Mouse (Mus musculus): ENCODE data around the gene Nemp1. TPM values are rescaled to one million over a fixed set of nuclear protein-coding genes. Genes with fewer than 3 reads are reported as not detected.
A peak's percentile ranks its signal among the peaks of the same experiment; 100 is the strongest.
"Not testable (repeated sequence)": the region's sequence is repeated elsewhere in the genome, so short reads cannot be mapped to it uniquely, and the experiment has no call there.

Nemp1 gene
- polyA plus RNA-seq, 1 experiment from 2014 or later, result 3.0 TPM

DNA sequence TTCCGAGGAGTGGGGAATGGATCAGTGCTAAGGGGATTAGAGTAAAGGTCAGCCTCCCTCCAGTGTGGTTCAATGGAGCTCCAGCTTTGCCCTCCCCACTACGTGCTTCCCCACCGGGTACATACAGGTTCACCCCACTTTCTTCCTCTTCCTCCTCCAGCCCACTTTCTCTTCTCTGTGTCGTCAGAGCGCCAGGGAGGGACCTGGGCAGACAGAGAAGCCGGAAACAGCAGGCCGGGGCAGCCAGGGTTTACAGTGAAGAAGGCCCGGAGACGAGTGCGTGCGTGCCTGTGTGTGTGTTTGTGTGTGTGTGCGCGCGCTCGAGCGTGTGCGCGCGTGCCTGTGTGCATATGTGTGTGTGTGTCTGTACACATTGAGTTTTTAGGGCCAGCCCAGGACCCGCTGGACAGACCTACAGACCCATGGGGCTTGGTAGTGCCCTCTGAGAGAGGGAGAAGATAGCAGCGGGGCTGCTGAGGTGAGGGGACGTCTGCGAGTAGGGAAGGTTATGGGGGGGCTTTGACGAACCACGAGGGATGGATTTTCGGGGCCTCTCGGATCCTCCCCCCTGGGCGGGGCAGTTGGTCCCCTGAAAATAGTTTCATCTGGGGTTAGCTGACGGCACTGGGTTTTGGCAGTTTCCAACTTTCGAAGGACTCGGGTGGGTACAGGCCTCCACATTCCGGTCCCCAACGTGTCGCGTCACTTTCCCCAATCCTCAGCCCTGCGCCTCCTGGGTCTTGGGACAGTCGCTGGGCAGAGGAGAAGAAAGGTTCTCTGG, 23.7 kb upstream of the Nemp1 start, which contains the start of gene Stat6:
TSS of gene Stat6 (plus strand) at position 215 of the 781 bp plus-strand sequence.
- peaks cover 20% of the 10 kb centered on the region for H3K27me3 ChIP-seq (ENCODE audit: control insufficient read depth, insufficient read depth, low read length)
- 8% methylated on average over 36 of the region's 37 CpGs for WGBS
- peak within 1 kb of the TSS; percentile 47 for H3K4me2 ChIP-seq (ENCODE audit: low read depth, low read length)
- peaks cover 5% of the 10 kb centered on the region; the same call in 1 of the 2 replicates for H3K4me1 ChIP-seq (ENCODE audit: control insufficient read depth, insufficient read depth, low read length)
- H3K9me3 ChIP-seq (ENCODE audit: control insufficient read depth, low read length), result no peaks in the 10 kb centered on the region
- peak within 1 kb of the TSS; percentile 28 for H3K4me3 ChIP-seq (ENCODE audit: low read depth, low read length)
- no peaks in the 10 kb centered on the region for H3K36me3 ChIP-seq (ENCODE audit: control insufficient read depth, insufficient read depth, low read length)
- H3K27ac ChIP-seq (ENCODE audit: low read depth, low read length), result no peak within 1 kb of the TSS
- H3K9ac ChIP-seq (replicated peaks; ENCODE audit: low read depth, low read length), result peak within 1 kb of the TSS; percentile 32; the same call in 1 of the 2 replicates
- peak; percentile 57; the same call in 1 of the 2 replicates for ATAC-seq (ENCODE audit: low read depth)

DNA sequence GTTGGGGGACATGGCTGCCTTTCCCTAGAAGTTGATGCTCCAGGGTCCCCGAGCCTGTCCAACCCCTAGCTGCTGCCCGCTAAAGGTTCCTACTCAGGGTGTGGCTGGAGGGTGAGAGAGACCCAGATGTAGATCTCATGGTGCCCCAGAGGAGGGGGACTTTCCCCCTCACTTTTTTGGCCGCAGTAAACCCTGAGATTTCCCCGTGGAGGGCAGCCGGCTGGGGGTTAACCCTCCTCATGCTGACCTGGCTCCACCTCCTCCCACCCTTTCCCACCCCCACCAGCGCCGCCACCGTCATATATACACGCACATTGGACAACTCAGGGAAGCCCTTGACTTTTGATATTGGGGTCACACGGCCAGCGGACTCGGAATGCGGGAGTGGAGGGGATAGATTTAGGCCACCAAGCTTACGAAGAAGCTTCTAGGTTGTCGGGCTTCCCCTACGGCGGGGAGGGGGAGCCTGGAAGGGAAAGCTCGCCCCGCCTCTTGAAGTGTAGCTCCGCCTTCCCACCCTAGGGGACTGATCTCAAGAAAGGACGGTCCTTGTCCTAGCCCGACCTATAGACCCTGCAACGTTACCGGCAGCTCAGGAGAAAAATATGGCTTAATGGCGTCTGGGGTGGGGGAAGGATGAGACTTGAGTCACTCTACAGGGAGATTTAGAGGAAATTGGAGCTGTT, 23.0 kb upstream of the Nemp1 start:
- peaks cover 20% of the 10 kb centered on the region for H3K27me3 ChIP-seq (ENCODE audit: control insufficient read depth, insufficient read depth, low read length)
- H3K4me3 ChIP-seq (ENCODE audit: low read depth, low read length), result peak overlapping the region; percentile 28
- H3K27ac ChIP-seq (ENCODE audit: low read depth, low read length), result no peak overlapping the region
- H3K9me3 ChIP-seq (ENCODE audit: control insufficient read depth, low read length), result no peaks in the 10 kb centered on the region
- H3K4me2 ChIP-seq (ENCODE audit: low read depth, low read length), result peak overlapping the region; percentile 47
- peak overlapping the region; percentile 32; the same call in 1 of the 2 replicates for H3K9ac ChIP-seq (replicated peaks; ENCODE audit: low read depth, low read length)
- ATAC-seq (ENCODE audit: low read depth), result peak; percentile 17; the same call in 1 of the 2 replicates
- peaks cover 5% of the 10 kb centered on the region; the same call in 1 of the 2 replicates for H3K4me1 ChIP-seq (ENCODE audit: control insufficient read depth, insufficient read depth, low read length)
- H3K36me3 ChIP-seq (ENCODE audit: control insufficient read depth, insufficient read depth, low read length), result no peaks in the 10 kb centered on the region
- under 1% methylated on average over 25 of the region's 25 CpGs for WGBS

DNA sequence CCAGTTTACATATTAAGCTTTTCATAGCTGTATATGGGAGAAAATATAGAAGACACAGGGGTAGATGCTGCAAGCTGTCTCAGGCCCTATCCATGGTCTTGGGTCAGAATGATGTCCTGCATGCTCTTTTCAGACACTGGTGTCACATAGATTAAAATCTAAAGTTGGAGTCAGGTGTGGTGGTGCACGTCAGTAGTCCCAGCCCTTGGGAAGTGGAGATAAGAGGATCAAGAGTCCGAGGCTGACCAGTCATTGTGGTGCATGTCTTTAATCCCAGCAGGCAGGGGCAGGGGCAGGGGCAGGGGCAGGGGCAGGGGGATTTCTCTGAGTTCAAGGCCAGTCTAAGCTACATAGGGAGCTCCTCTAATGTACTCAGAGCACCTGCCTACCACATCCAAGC, 20.9 kb upstream of the Nemp1 start:
- no peaks in the 10 kb centered on the region for H3K36me3 ChIP-seq (ENCODE audit: control insufficient read depth, insufficient read depth, low read length)
- no peak overlapping the region for H3K4me2 ChIP-seq (ENCODE audit: low read depth, low read length)
- no peaks in the 10 kb centered on the region for H3K9me3 ChIP-seq (ENCODE audit: control insufficient read depth, low read length)
- H3K4me1 ChIP-seq (ENCODE audit: control insufficient read depth, insufficient read depth, low read length), result peaks cover 5% of the 10 kb centered on the region; the same call in 1 of the 2 replicates
- no peak overlapping the region for H3K9ac ChIP-seq (replicated peaks; ENCODE audit: low read depth, low read length)
- no peak overlapping the region for H3K4me3 ChIP-seq (ENCODE audit: low read depth, low read length)
- ATAC-seq (ENCODE audit: low read depth), result no peak
- H3K27me3 ChIP-seq (ENCODE audit: control insufficient read depth, insufficient read depth, low read length), result peaks cover 20% of the 10 kb centered on the region
- no peak overlapping the region for H3K27ac ChIP-seq (ENCODE audit: low read depth, low read length)
- 58% methylated on average over 2 of the region's 2 CpGs for WGBS

DNA sequence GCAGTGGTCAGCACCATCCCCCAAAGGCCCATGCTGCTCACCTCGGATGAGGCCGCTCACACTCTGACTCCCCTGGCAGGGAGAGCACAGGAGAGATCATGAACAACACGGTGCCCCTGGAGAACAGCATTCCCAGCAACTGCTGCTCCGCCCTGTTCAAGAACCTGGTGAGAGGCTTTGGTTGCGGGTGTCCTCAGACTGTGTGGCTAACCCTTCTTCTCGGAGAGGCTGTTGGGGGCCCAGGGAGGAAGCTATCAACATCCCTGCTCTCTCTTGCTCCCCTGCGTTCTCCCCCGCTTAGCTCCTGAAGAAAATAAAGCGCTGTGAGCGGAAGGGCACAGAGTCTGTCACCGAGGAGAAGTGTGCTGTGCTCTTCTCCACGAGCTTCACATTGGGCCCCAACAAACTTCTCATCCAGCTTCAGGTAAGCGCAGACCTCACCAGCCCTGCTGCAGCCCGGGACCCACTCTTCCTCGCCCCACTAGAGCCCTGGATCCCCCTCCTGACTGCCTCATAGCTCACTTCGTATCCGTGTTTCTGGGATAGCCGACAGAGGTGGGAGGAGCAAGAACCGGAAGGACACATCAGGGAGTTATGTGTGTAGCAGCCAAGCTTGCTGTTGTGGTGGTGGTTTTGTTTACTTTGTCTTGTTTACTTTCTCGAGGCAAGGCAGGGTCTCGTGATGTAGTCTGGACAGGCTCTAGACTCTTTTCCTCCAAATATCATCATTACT, 13.6 kb upstream of the Nemp1 start:
- H3K4me2 ChIP-seq (ENCODE audit: low read depth, low read length), result no peak overlapping the region
- no peak overlapping the region for H3K4me3 ChIP-seq (ENCODE audit: low read depth, low read length)
- H3K4me1 ChIP-seq (ENCODE audit: control insufficient read depth, insufficient read depth, low read length), result no peaks in the 10 kb centered on the region
- 52% methylated on average over 21 of the region's 21 CpGs for WGBS
- H3K9ac ChIP-seq (replicated peaks; ENCODE audit: low read depth, low read length), result no peak overlapping the region
- no peak for ATAC-seq (ENCODE audit: low read depth)
- no peaks in the 10 kb centered on the region for H3K9me3 ChIP-seq (ENCODE audit: control insufficient read depth, low read length)
- H3K36me3 ChIP-seq (ENCODE audit: control insufficient read depth, insufficient read depth, low read length), result no peaks in the 10 kb centered on the region
- no peak overlapping the region for H3K27ac ChIP-seq (ENCODE audit: low read depth, low read length)
- no peaks in the 10 kb centered on the region for H3K27me3 ChIP-seq (ENCODE audit: control insufficient read depth, insufficient read depth, low read length)

GRCm38 (mm10) chr10:127654970-127655579, 11.6 kb upstream of the Nemp1 start:
- Histone ChIP-seq H3K4me3 (ENCODE audit: low read depth, low read length) (no peak overlapping the region), H3K36me3 (ENCODE audit: control insufficient read depth, insufficient read depth, low read length) (no peaks in the 10 kb centered on the region), H3K4me2 (ENCODE audit: low read depth, low read length) (no peak overlapping the region), H3K27me3 (ENCODE audit: control insufficient read depth, insufficient read depth, low read length) (no peaks in the 10 kb centered on the region), H3K9me3 (ENCODE audit: control insufficient read depth, low read length) (no peaks in the 10 kb centered on the region), H3K4me1 (ENCODE audit: control insufficient read depth, insufficient read depth, low read length) (no peaks in the 10 kb centered on the region), H3K9ac (replicated peaks; ENCODE audit: low read depth, low read length) (no peak overlapping the region), H3K27ac (ENCODE audit: low read depth, low read length) (no peak overlapping the region)
- WGBS, result 74% methylated on average over 16 of the region's 16 CpGs
- no peak for ATAC-seq (ENCODE audit: low read depth)

DNA sequence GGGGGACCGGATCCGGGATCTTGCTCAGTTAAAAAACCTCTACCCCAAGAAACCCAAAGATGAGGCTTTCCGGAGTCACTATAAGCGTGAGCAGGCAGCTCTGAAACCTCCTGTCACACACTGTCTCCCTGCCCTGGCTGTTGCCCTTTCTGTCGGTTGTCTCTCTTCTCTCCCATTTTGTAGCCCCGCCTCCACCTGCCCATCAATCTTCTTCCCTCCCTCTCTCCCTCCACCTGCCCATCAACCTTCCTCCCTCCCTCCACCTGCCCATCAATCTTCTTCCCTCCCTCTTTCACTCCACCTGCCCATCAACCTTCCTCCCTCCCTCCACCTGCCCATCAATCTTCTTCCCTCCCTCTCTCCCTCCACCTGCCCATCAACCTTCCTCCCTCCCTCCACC, 9.1 kb upstream of the Nemp1 start:
- not testable (repeated sequence) for H3K36me3 ChIP-seq (ENCODE audit: control insufficient read depth, insufficient read depth, low read length); H3K4me2 ChIP-seq (ENCODE audit: low read depth, low read length); H3K27ac ChIP-seq (ENCODE audit: low read depth, low read length); ATAC-seq (ENCODE audit: low read depth); H3K27me3 ChIP-seq (ENCODE audit: control insufficient read depth, insufficient read depth, low read length); H3K9me3 ChIP-seq (ENCODE audit: control insufficient read depth, low read length); H3K4me1 ChIP-seq (ENCODE audit: control insufficient read depth, insufficient read depth, low read length); H3K9ac ChIP-seq (replicated peaks; ENCODE audit: low read depth, low read length); H3K4me3 ChIP-seq (ENCODE audit: low read depth, low read length)
- WGBS, result 51% methylated on average over 6 of the region's 6 CpGs

- H3K9me3 ChIP-seq (ENCODE audit: control insufficient read depth, low read length), result no peaks in the 10 kb centered on the region
- no peak overlapping the region for H3K9ac ChIP-seq (replicated peaks; ENCODE audit: low read depth, low read length)
- H3K4me1 ChIP-seq (ENCODE audit: control insufficient read depth, insufficient read depth, low read length), result peaks cover 3% of the 10 kb centered on the region; the same call in 1 of the 2 replicates
- no peak overlapping the region for H3K4me3 ChIP-seq (ENCODE audit: low read depth, low read length)
- ATAC-seq (ENCODE audit: low read depth), result no peak
- H3K27ac ChIP-seq (ENCODE audit: low read depth, low read length), result no peak overlapping the region
- H3K4me2 ChIP-seq (ENCODE audit: low read depth, low read length), result no peak overlapping the region
- WGBS, result 13% methylated on average over 6 of the region's 6 CpGs
- no peaks in the 10 kb centered on the region for H3K36me3 ChIP-seq (ENCODE audit: control insufficient read depth, insufficient read depth, low read length)
- H3K27me3 ChIP-seq (ENCODE audit: control insufficient read depth, insufficient read depth, low read length), result peaks cover 13% of the 10 kb centered on the region
These were observed 8.6 kb upstream of the Nemp1 start for GRCm38 (mm10) chr10:127658076-127658475.

DNA sequence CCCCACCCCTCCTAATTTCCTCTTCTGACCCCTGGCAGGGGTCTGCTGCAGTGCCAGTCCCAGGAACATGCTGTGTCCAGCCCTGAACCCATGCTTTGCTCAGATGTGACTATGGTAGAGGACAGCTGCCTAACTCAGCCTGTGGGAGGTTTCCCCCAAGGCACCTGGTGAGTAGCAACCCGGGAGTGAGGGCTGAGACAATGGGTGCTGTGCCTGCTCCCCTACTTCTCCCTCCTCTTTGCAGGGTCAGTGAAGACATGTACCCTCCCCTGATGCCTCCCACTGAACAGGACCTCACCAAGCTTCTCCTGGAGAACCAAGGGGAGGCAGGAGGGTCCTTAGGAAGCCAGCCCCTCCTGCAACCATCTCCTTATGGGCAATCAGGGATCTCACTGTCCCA, 7.2 kb upstream of the Nemp1 start:
- H3K36me3 ChIP-seq (ENCODE audit: control insufficient read depth, insufficient read depth, low read length), result no peaks in the 10 kb centered on the region
- 33% methylated on average over 1 of the region's 1 CpGs for WGBS
- H3K9me3 ChIP-seq (ENCODE audit: control insufficient read depth, low read length), result no peaks in the 10 kb centered on the region
- H3K4me1 ChIP-seq (ENCODE audit: control insufficient read depth, insufficient read depth, low read length), result peaks cover 3% of the 10 kb centered on the region; the same call in 1 of the 2 replicates
- no peak overlapping the region for H3K9ac ChIP-seq (replicated peaks; ENCODE audit: low read depth, low read length)
- no peak overlapping the region for H3K27ac ChIP-seq (ENCODE audit: low read depth, low read length)
- ATAC-seq (ENCODE audit: low read depth), result no peak
- H3K4me3 ChIP-seq (ENCODE audit: low read depth, low read length), result no peak overlapping the region
- H3K27me3 ChIP-seq (ENCODE audit: control insufficient read depth, insufficient read depth, low read length), result peaks cover 26% of the 10 kb centered on the region
- H3K4me2 ChIP-seq (ENCODE audit: low read depth, low read length), result no peak overlapping the region

Measured in neural tube, embryonic 14.5 days (tissue).